Mouse (Mus musculus) neural tube, embryonic 13.5 days (tissue): ENCODE measurements around the gene Bmpr2. TPM values are rescaled to one million over a fixed set of nuclear protein-coding genes. Genes with fewer than 3 reads are reported as not detected.
A peak's percentile ranks its signal among the peaks of the same experiment; 100 is the strongest.

Source experiments
- ATAC-seq: fragments of 200-750 bp; cut with Nextera tagmentation; 2 replicates; pipeline ENCODE4 v1.8.0; 2017; ENCODE audit warnings: low read depth, mild to moderate bottlenecking, moderate TSS enrichment, moderate library complexity
- H3K27ac ChIP-seq: fragments of 300-500 bp; sonication (generic); replicated peaks from 2 replicates; pipeline ENCODE4 v1.5.1; 2015; ENCODE audit warnings: moderate library complexity, mild to moderate bottlenecking, inconsistent platforms
- H3K27me3 ChIP-seq: fragments of 300-500 bp; sonication (generic); 2 replicates; pipeline ENCODE4 v1.6.1; 2015; ENCODE audit warnings: mild to moderate bottlenecking, inconsistent platforms
- H3K36me3 ChIP-seq: fragments of 300-500 bp; sonication (generic); 2 replicates; pipeline ENCODE4 v1.6.1; 2015; ENCODE audit warnings: mild to moderate bottlenecking, inconsistent platforms
- H3K4me1 ChIP-seq: fragments of 300-500 bp; sonication (generic); replicated peaks from 2 replicates; pipeline ENCODE4 v1.6.1; 2015; ENCODE audit warnings: inconsistent platforms
- H3K4me2 ChIP-seq: fragments of 300-500 bp; sonication (generic); 2 replicates; pipeline ENCODE4 v1.6.1; 2015; ENCODE audit warnings: inconsistent platforms, mild to moderate bottlenecking, moderate library complexity
- H3K4me3 ChIP-seq: fragments of 300-500 bp; sonication (generic); 2 replicates; pipeline ENCODE4 v1.5.1; 2015; ENCODE audit warnings: mild to moderate bottlenecking, inconsistent platforms
- H3K9ac ChIP-seq: fragments of 300-500 bp; sonication (generic); 2 replicates; pipeline ENCODE4 v1.6.1; 2015; ENCODE audit warnings: moderate library complexity, mild to moderate bottlenecking, inconsistent platforms
- H3K9me3 ChIP-seq: fragments of 300-500 bp; sonication (generic); 2 replicates; pipeline ENCODE4 v1.6.1; 2016; ENCODE audit warnings: inconsistent platforms
- WGBS: fragments of 180-500 bp; shearing (Covaris S2); methylation state at CpG from one replicate; pipeline ENCODE4 v1.1.7; 2015; 5-methylcytosine and 5-hydroxymethylcytosine counted together
- polyA plus RNA-seq: library from polyadenylated mRNA; unstranded; fragments of >200 nt; fragmentation: Nextera tagmentation; extraction: Ambion mirVana; gene quantifications from 2 replicates; pipeline ENCODE4 v1.2.1, GENCODE M21; 2015

Gene Bmpr2
- polyA plus RNA-seq, 1 experiment from 2014 or later: 11.8 TPM

DNA sequence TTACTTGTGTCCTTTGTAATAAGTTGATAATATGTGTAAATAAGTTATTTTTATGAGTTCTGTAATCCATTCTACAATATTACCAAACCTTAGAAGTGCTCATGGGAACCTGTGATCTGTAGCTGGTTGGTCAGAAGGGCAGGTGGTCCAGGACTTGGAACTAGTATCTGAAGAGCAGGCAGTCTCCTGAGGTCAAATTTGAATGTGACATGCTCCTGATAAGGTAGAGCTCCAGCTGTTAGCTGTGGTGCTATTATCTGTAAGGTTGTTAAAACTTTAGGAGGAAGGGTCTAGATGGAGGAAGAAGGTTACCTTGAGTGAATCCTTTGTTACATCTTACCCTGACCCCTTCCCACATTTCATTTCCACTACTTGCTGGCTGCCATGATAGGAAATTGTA is 154.9 kb downstream of the Bmpr2 start:
- no peaks in the 10 kb centered on the region for H3K27me3 ChIP-seq
- no peak overlapping the region for H3K27ac ChIP-seq
- no peaks in the 10 kb centered on the region for H3K36me3 ChIP-seq
- ATAC-seq: no peak
- peaks cover 36% of the 10 kb centered on the region for H3K4me1 ChIP-seq
- H3K4me3 ChIP-seq: no peak overlapping the region
- no peaks in the 10 kb centered on the region for H3K9me3 ChIP-seq
- no peak overlapping the region for H3K9ac ChIP-seq
- H3K4me2 ChIP-seq: no peak overlapping the region

DNA sequence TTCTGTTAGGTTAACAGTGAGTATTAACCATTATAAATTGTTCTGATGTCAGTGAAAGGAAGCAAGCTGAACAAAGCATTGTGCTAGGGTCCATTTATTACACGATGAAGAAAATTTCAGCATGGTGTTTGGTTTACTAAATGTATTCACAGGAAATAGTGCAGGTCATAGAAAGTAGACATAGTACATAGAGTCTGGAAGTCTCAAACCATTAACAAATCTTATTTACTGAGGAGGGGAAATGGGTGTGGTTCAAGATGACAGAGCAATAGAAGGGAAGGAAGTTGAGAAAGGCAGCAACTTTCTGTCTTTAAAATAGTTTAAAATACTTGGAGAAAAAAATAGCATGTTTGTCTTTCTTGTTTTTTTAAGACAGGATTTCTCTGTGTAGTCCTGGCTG is 160.0 kb downstream of the Bmpr2 start:
- 69% methylated on average over 1 of the region's 1 CpGs for WGBS
- Histone ChIP-seq H3K4me1 (peaks cover 2% of the 10 kb centered on the region), H3K9ac (no peak overlapping the region), H3K36me3 (no peaks in the 10 kb centered on the region), H3K27me3 (no peaks in the 10 kb centered on the region), H3K9me3 (no peaks in the 10 kb centered on the region), H3K27ac (no peak overlapping the region), H3K4me2 (no peak overlapping the region), H3K4me3 (no peak overlapping the region)
- no peak for ATAC-seq

GRCm38 (mm10) chr1:59923673-59924072 is 160.5 kb downstream of the Bmpr2 start:
- 94% methylated on average over 1 of the region's 1 CpGs for WGBS
- Histone ChIP-seq H3K4me1 (no peaks in the 10 kb centered on the region; the same call in 1 of the 2 replicates), H3K4me2 (no peak overlapping the region), H3K27me3 (no peaks in the 10 kb centered on the region), H3K9ac (no peak overlapping the region), H3K4me3 (no peak overlapping the region), H3K27ac (no peak overlapping the region), H3K9me3 (no peaks in the 10 kb centered on the region), H3K36me3 (no peaks in the 10 kb centered on the region)
- ATAC-seq: no peak

DNA sequence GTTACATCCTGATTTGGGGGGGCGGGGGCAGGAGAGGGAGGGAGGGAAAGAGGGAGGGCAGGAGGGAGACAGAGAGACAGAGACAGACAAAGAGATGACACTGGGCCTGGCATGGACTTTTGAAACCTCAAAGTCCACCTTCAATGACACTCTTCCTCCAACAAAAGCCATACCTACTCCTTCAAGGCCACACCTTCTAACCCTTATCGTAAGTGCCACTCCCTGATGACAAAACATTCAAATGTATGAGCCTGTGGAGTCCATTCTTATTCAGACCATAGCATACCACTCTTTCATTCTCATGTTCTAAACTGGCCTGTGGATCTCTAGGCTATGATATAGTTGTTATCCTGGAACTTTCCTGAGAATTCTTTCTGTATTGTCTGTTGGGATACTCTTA is 161.2 kb downstream of the Bmpr2 start:
- H3K4me1 ChIP-seq: no peaks in the 10 kb centered on the region; the same call in 1 of the 2 replicates
- no peak overlapping the region for H3K4me2 ChIP-seq

DNA sequence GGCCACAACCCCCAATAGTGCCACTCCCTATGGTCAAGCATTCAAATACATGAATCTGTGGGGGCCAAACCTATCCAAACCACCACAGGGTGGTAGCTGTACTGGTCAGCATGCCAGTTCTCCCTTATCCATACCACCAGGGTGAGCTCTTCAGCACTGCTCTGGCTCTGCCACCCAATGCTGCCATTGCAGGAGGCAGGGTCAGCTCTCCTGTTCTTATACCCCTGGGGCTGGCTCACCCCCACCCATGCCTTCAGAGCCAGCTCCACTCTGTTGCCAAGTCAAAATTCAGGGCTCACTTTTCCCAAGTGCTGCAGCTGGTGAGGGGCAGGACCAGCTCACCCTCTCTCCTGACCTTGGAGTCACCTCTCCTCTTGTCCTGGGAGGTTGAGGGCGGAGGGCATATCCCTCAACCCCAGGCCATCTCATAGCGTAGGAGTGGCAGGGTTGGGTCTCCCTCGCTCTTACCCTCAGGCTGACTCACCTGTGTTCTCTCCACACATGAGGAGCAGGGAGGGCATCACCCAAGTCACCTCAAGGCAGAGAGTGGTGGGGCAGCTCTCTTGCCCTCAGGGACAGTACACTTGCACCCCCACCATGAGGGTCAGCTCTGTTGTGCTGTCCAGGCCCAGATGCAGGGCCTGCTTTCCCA is 162.9 kb downstream of the Bmpr2 start:
- no peaks in the 10 kb centered on the region for H3K36me3 ChIP-seq
- H3K9me3 ChIP-seq: no peaks in the 10 kb centered on the region
- H3K4me3 ChIP-seq: no peak overlapping the region
- WGBS: 94% methylated on average over 3 of the region's 3 CpGs
- H3K9ac ChIP-seq: no peak overlapping the region
- H3K4me2 ChIP-seq: no peak overlapping the region
- no peaks in the 10 kb centered on the region; the same call in 1 of the 2 replicates for H3K4me1 ChIP-seq
- H3K27ac ChIP-seq: no peak overlapping the region
- ATAC-seq: 0 out of 2 replicates have a peak, but pooled peaks have one; percentile 36
- H3K27me3 ChIP-seq: no peaks in the 10 kb centered on the region

More for the DNA sequence above, 161.2 kb downstream of the Bmpr2 start:
- Histone ChIP-seq H3K9ac (no peak overlapping the region), H3K27me3 (no peaks in the 10 kb centered on the region), H3K36me3 (no peaks in the 10 kb centered on the region), H3K9me3 (no peaks in the 10 kb centered on the region), H3K27ac (no peak overlapping the region), H3K4me3 (no peak overlapping the region)
- no peak for ATAC-seq
- 91% methylated on average over 2 of the region's 2 CpGs for whole genome bisulfite sequencing

GRCm38 (mm10) chr1:59927131-59927680 is 164.0 kb downstream of the Bmpr2 start:
- H3K36me3 ChIP-seq: no peaks in the 10 kb centered on the region
- 86% methylated on average over 2 of the region's 2 CpGs for WGBS
- no peak for ATAC-seq
- H3K27me3 ChIP-seq: no peaks in the 10 kb centered on the region
- no peaks in the 10 kb centered on the region; the same call in 1 of the 2 replicates for H3K4me1 ChIP-seq
- H3K4me2 ChIP-seq: no peak overlapping the region
- H3K9ac ChIP-seq: no peak overlapping the region
- H3K9me3 ChIP-seq: no peaks in the 10 kb centered on the region
- H3K4me3 ChIP-seq: no peak overlapping the region
- no peak overlapping the region for H3K27ac ChIP-seq

Other genes with a start within 250 kb of the Bmpr2 start
- gene Gm973, start 247.1 kb upstream of the Bmpr2 start, polyA plus RNA-seq: 6.9 and 10.3 TPM in 2 replicates
- gene Sumo1, start 92.6 kb upstream of the Bmpr2 start, polyA plus RNA-seq: 402 and 414 TPM in 2 replicates
- 149 and 151 TPM in 2 replicates for gene Nop58, start 78.4 kb upstream of the Bmpr2 start, polyA plus RNA-seq
- gene Fam117b, start 149.6 kb downstream of the Bmpr2 start, polyA plus RNA-seq: 25.5 and 28.6 TPM in 2 replicates